Mouse (Mus musculus) kidney, adult 2 months (tissue): ENCODE data around the gene Aox4. TPM values are rescaled to one million over a fixed set of nuclear protein-coding genes. Genes with fewer than 3 reads are reported as not detected.
A peak's percentile ranks its signal among the peaks of the same experiment; 100 is the strongest.

Experiments
- DNase-seq: peaks from one replicate; pipeline ENCODE4 v3.0.0; 2021
- H3K27ac ChIP-seq: fragments of 200-500 bp; 2 replicates; pipeline ENCODE4 v1.5.1; 2012; ENCODE audit warnings: low read depth, low read length, control low read depth, inconsistent platforms; ENCODE audit not compliant: insufficient read depth
- H3K27me3 ChIP-seq: fragments of 200-500 bp; replicated peaks from 2 replicates; pipeline ENCODE4 v1.6.1; 2012; ENCODE audit warnings: mild to moderate bottlenecking, moderate library complexity, low read length, inconsistent platforms; ENCODE audit not compliant: control insufficient read depth, insufficient read depth
- H3K36me3 ChIP-seq: fragments of 200-500 bp; 2 replicates; pipeline ENCODE4 v1.6.1; 2012; ENCODE audit warnings: mild to moderate bottlenecking, moderate library complexity, low read length, inconsistent platforms; ENCODE audit not compliant: control insufficient read depth, insufficient read depth
- H3K4me1 ChIP-seq: fragments of 200-500 bp; 2 replicates; pipeline ENCODE4 v1.6.1; 2011; ENCODE audit warnings: low read length; ENCODE audit not compliant: control insufficient read depth, insufficient read depth
- H3K4me3 ChIP-seq: fragments of 200-500 bp; 2 replicates; pipeline ENCODE4 v1.5.1; 2011; ENCODE audit warnings: mild to moderate bottlenecking, low read depth, low read length, control low read depth; ENCODE audit not compliant: insufficient read depth
- CTCF ChIP-seq: fragments of 200-500 bp; conservative IDR thresholded peaks from 2 replicates; pipeline ENCODE4 v1.5.1; 2011; ENCODE audit warnings: low read depth, mild to moderate bottlenecking, control low read depth, low read length, moderate library complexity, mixed read lengths; ENCODE audit not compliant: insufficient read depth, insufficient read length
- POLR2A ChIP-seq: fragments of 200-500 bp; IDR thresholded peaks from one replicate; pipeline ENCODE4 v1.6.1; 2011; ENCODE audit warnings: low read depth, low read length, control low read depth
- WGBS: fragments of 180-500 bp; shearing (Covaris S2); methylation state at CpG from one replicate; pipeline ENCODE4 v1.1.7; 2018; 5-methylcytosine and 5-hydroxymethylcytosine counted together
- polyA plus RNA-seq: library from polyadenylated mRNA; depleted of rRNA; stranded (reverse); fragments of >200 nt; gene quantifications from 2 replicates; pipeline ENCODE4 v1.2.3, GENCODE M21; 2012; rRNA removed

Gene Aox4
- polyA plus RNA-seq = 0.04 and 0.14 TPM in 2 replicates

GRCm38 (mm10) chr1:58210203-58210602 is at the start of gene Aox4:
Aox4 (plus strand) TSS chr1:58210397.
- H3K4me3 ChIP-seq = no peak within 1 kb of the TSS
- H3K4me1 ChIP-seq = no peaks in the 10 kb centered on the region
- DNase-seq = peak; percentile 62
- WGBS = 30% methylated on average over 17 of the region's 17 CpGs
- H3K36me3 ChIP-seq = no peaks in the 10 kb centered on the region
- H3K27ac ChIP-seq = no peak within 1 kb of the TSS
- no peaks in the 10 kb centered on the region for H3K27me3 ChIP-seq
- TF ChIP-seq POLR2A (no peak), CTCF (no peak)

- Histone ChIP-seq H3K4me1 (no peaks in the 10 kb centered on the region), H3K27ac (no peak overlapping the region), H3K27me3 (no peaks in the 10 kb centered on the region), H3K36me3 (no peaks in the 10 kb centered on the region), H3K4me3 (no peak overlapping the region)
- 75% methylated on average over 6 of the region's 6 CpGs for whole genome bisulfite sequencing
- no peak for TF ChIP-seq POLR2A
- TF ChIP-seq CTCF = no peak
- DNase-seq = no peak
Observed at GRCm38 (mm10) chr1:58169893-58170292, 40.3 kb upstream of the Aox4 start.

- no peak for DNase-seq
Observed at GRCm38 (mm10) chr1:58188514-58189175, 21.6 kb upstream of the Aox4 start.

GRCm38 (mm10) chr1:58194317-58194716 is 15.9 kb upstream of the Aox4 start:
- TF ChIP-seq POLR2A (no peak), CTCF (no peak)
- Histone ChIP-seq H3K4me3 (no peak overlapping the region), H3K4me1 (no peaks in the 10 kb centered on the region), H3K36me3 (no peaks in the 10 kb centered on the region), H3K27ac (no peak overlapping the region), H3K27me3 (no peaks in the 10 kb centered on the region)
- WGBS = 80% methylated on average over 12 of the region's 12 CpGs
- no peak for DNase-seq

More at GRCm38 (mm10) chr1:58188514-58189175, 21.6 kb upstream of the Aox4 start:
- WGBS = 67% methylated on average over 5 of the region's 5 CpGs
- Histone ChIP-seq H3K36me3 (no peaks in the 10 kb centered on the region), H3K27me3 (no peaks in the 10 kb centered on the region), H3K27ac (no peak overlapping the region), H3K4me3 (no peak overlapping the region), H3K4me1 (no peaks in the 10 kb centered on the region)
- no peak for TF ChIP-seq CTCF
- no peak for TF ChIP-seq POLR2A

GRCm38 (mm10) chr1:58194988-58195387 is 15.2 kb upstream of the Aox4 start:
- WGBS = 78% methylated on average over 3 of the region's 3 CpGs
- no peaks in the 10 kb centered on the region for H3K27me3 ChIP-seq
- TF ChIP-seq POLR2A = no peak
- TF ChIP-seq CTCF = no peak
- H3K4me3 ChIP-seq = no peak overlapping the region
- DNase-seq = no peak
- no peaks in the 10 kb centered on the region for H3K36me3 ChIP-seq
- no peaks in the 10 kb centered on the region for H3K4me1 ChIP-seq
- H3K27ac ChIP-seq = no peak overlapping the region

GRCm38 (mm10) chr1:58195541-58195940 is 14.7 kb upstream of the Aox4 start:
- H3K27ac ChIP-seq = no peak overlapping the region
- no peak overlapping the region for H3K4me3 ChIP-seq
- no peaks in the 10 kb centered on the region for H3K4me1 ChIP-seq
- no peaks in the 10 kb centered on the region for H3K36me3 ChIP-seq
- DNase-seq = no peak
- no peaks in the 10 kb centered on the region for H3K27me3 ChIP-seq
- WGBS = 28% methylated on average over 10 of the region's 10 CpGs
- no peak for TF ChIP-seq POLR2A
- no peak for TF ChIP-seq CTCF

- WGBS = 32% methylated on average over 9 of the region's 9 CpGs
- Histone ChIP-seq H3K27me3 (no peaks in the 10 kb centered on the region), H3K4me3 (no peak overlapping the region), H3K4me1 (no peaks in the 10 kb centered on the region), H3K36me3 (no peaks in the 10 kb centered on the region), H3K27ac (no peak overlapping the region)
- no peak for DNase-seq
- no peak for TF ChIP-seq CTCF
- TF ChIP-seq POLR2A = no peak
Observed at GRCm38 (mm10) chr1:58197023-58197422, 13.2 kb upstream of the Aox4 start.
